Mouse (Mus musculus) 3134 (cell line): ENCODE results near the gene Nts.
"Not testable (repeated sequence)": the region's sequence is repeated elsewhere in the genome, so short reads cannot be mapped to it uniquely, and the experiment has no call there.

Experiments
- DNase-seq: peaks from one replicate; pipeline ENCODE4 v3.0.0-alpha.2; 2011; ENCODE audit warnings: low spot score; ENCODE audit not compliant: insufficient read length; ENCODE audit errors: extremely low read depth

Gene Nts

GRCm38 (mm10) chr10:102490386-102490785 lies at the start of gene Nts:
Nts (minus strand) TSS chr10:102490486.
- no peak for DNase-seq

GRCm38 (mm10) chr10:102527901-102528300 lies 37.6 kb upstream of the Nts start:
- no peak for DNase-seq

- no peak for DNase-seq
These were observed 23.9 kb upstream of the Nts start for GRCm38 (mm10) chr10:102514159-102514558.

- DNase-seq = no peak
These were observed 21.6 kb upstream of the Nts start, which contains the start of gene Rassf9 for GRCm38 (mm10) chr10:102511807-102512461. Rassf9 (plus strand) TSS chr10:102512222.

GRCm38 (mm10) chr10:102511461-102511806 lies 21.1 kb upstream of the Nts start:
- DNase-seq = no peak

- no peak for DNase-seq
These were observed 17.1 kb upstream of the Nts start for GRCm38 (mm10) chr10:102507386-102507785.

GRCm38 (mm10) chr10:102498754-102499153 lies 8.5 kb upstream of the Nts start:
- DNase-seq = no peak

- no peak for DNase-seq
These were observed 1.5 kb upstream of the Nts start for GRCm38 (mm10) chr10:102491792-102492191.

- no peak for DNase-seq
These were observed 20.9 kb downstream of the Nts start for GRCm38 (mm10) chr10:102469412-102469811.

GRCm38 (mm10) chr10:102451756-102452155 lies 38.5 kb downstream of the Nts start:
- peak; percentile 26 for DNase-seq

- peak; percentile 4 for DNase-seq
These were observed 40.8 kb downstream of the Nts start for GRCm38 (mm10) chr10:102449449-102449848.

- no peak for DNase-seq
These were observed 45.3 kb downstream of the Nts start for GRCm38 (mm10) chr10:102444912-102445556.

GRCm38 (mm10) chr10:102435467-102435866 lies 54.8 kb downstream of the Nts start:
- not testable (repeated sequence) for DNase-seq

GRCm38 (mm10) chr10:102435048-102435447 lies 55.2 kb downstream of the Nts start:
- DNase-seq = not testable (repeated sequence)
